Mouse (Mus musculus) sigmoid colon, adult 10 weeks (tissue): ENCODE results near the gene Gins1. TPM values are rescaled to one million over a fixed set of nuclear protein-coding genes. Genes with fewer than 3 reads are reported as not detected.

ENCODE experiments used
- polyA plus RNA-seq: library from polyadenylated mRNA; stranded (reverse); fragments of 350-450 nt; fragmentation: Illumina TruSeq; extraction: RNeasy Lipid Tissue Mini Kit (QIAGEN cat#74804); gene quantifications from one replicate; pipeline ENCODE4 v1.2.3, GENCODE M21; 2014; ENCODE audit warnings: low read depth, low replicate concordance

The Gins1 gene
- 5.3 TPM for polyA plus RNA-seq

DNA sequence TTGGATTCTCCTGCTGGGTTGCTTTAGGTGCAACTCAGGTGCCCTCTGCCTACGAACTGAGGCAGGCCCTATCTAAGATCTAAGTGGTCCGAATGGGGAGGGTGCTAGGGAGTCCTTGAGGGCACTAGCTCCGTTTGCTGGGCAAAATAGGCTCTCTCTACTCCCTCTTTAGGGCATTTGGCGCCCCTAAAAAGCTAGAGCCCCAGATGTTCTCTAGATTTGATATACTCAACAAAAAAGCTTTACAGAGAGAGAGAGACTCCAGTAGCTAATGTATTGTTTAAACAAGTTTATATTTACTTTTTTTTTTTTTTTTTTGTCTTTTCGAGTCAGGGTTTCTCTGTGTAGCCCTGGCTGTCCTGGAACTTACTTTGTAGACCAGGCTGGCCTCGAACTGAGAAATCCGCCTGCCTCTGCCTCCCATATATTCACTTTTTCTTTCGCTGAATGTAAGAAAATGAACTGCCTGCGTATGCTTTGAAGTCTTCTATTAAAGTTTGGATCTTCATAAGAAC is at the start of gene Gins1:
Gins1 (plus strand) TSS at position 465 of the 515 bp plus-strand sequence.

DNA sequence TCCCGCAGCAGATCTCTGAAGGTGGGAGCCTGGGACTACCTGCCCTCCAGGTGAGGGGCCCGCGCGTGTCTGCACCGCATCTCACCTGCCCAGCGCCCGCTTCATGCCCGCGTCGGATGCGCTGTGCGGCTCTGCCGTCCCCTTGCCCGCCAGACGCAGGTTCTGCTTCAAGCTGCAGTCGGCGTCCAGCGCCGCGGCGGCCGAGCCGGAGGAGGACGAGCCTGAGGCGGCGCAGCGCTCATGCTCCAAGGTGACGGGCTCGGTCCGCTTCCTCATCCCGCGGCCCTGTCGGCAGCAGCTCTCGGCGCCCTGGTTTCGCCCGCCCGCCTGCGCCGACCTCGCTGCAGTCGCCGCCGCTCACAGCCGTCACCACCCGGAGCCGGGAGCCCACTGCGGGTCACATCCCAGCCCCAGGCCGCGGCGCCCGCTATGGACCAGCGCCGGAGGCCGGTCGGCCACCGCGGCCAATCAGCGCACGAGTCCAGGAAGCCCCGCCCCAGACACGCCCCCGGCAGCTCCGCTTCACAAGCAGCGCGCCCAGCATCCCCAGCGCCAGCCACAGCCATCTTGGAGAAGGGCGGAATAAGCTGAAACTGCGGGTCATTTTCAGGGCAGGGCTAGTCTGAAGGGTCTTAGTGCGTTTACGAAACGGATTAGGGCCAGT is 796 bp upstream of the Gins1 start, which contains the start of gene Abhd12:
Abhd12 (minus strand) TSS at position 470 of the 664 bp plus-strand sequence.

Other genes starting within 250 kb of the Gins1 start
- 39.2 TPM for gene Acss1, start 236.9 kb upstream of the Gins1 start, polyA plus RNA-seq
- not detected for gene Vsx1, start 216.0 kb upstream of the Gins1 start, polyA plus RNA-seq
- gene Entpd6, start 156.4 kb upstream of the Gins1 start, polyA plus RNA-seq, result 3.9 TPM
- 19.6 TPM for gene Pygb, start 118.7 kb upstream of the Gins1 start, polyA plus RNA-seq
- 66.9 TPM for gene Abhd12, start 659 bp upstream of the Gins1 start, polyA plus RNA-seq
- gene Ninl, start 134.0 kb downstream of the Gins1 start, polyA plus RNA-seq, result 1.2 TPM
- gene Nanp, start 134.0 kb downstream of the Gins1 start, polyA plus RNA-seq, result 54.6 TPM
- not detected for gene Gm14151, start 186.9 kb downstream of the Gins1 start, polyA plus RNA-seq
- not detected for gene Gm14147, start 192.8 kb downstream of the Gins1 start, polyA plus RNA-seq